Mouse (Mus musculus) ES-E14 (cell line): ENCODE measurements around the gene Tnfaip8l1. TPM values are rescaled to one million over a fixed set of nuclear protein-coding genes. Genes with fewer than 3 reads are reported as not detected.
A peak's percentile ranks its signal among the peaks of the same experiment; 100 is the strongest.

Experiments used
- DNase-seq: peaks from one replicate; pipeline ENCODE4 v3.0.0-alpha.2; 2013; ENCODE audit warnings: low read depth, low spot score
- H3K27ac ChIP-seq: 2 replicates; pipeline ENCODE4 v1.5.1; 2012; ENCODE audit warnings: low read depth, mild to moderate bottlenecking, low read length, moderate library complexity, mixed read lengths; ENCODE audit not compliant: poor library complexity, insufficient read depth, severe bottlenecking
- H3K36me3 ChIP-seq: 2 replicates; pipeline ENCODE4 v1.6.1; 2012; ENCODE audit warnings: mild to moderate bottlenecking, low read length, moderate library complexity, mixed read lengths; ENCODE audit not compliant: control insufficient read depth, poor library complexity, insufficient read depth, severe bottlenecking
- H3K4me1 ChIP-seq, 2 experiments: fragments of 150-350 bp in 1 of 2; sonication (generic) in 1 of 2; 2 replicates each; pipeline ENCODE4 v1.6.1; 2012; ENCODE audit warnings: low read length in 2 of 2, mild to moderate bottlenecking in 1 of 2, mixed read lengths in 1 of 2; ENCODE audit not compliant: control insufficient read depth in 2 of 2, insufficient read depth in 2 of 2, poor library complexity in 1 of 2
- H3K4me3 ChIP-seq, 2 experiments: fragments of 150-350 bp in 1 of 2; sonication (generic) in 1 of 2; 2 replicates each; pipeline ENCODE4 v1.5.1; 2012; ENCODE audit warnings: low read length in 2 of 2, low read depth in 1 of 2, mild to moderate bottlenecking in 1 of 2, mixed read lengths in 1 of 2; ENCODE audit not compliant: insufficient read depth in 1 of 2, poor library complexity in 1 of 2, severe bottlenecking in 1 of 2
- H3K9ac ChIP-seq: 2 replicates; pipeline ENCODE4 v1.6.1; 2012; ENCODE audit warnings: low read depth, mild to moderate bottlenecking, low read length, mixed read lengths; ENCODE audit not compliant: poor library complexity, insufficient read depth, severe bottlenecking
- H3K9me3 ChIP-seq: fragments of 150-350 bp; sonication (generic); 2 replicates; pipeline ENCODE4 v1.6.1; 2012; ENCODE audit warnings: low read depth, mild to moderate bottlenecking, low read length; ENCODE audit not compliant: control insufficient read depth, insufficient read depth
- CHD2 ChIP-seq: IDR thresholded peaks from 2 replicates; pipeline ENCODE4 v1.6.1; 2014; ENCODE audit warnings: mild to moderate bottlenecking, low read depth, low read length, inconsistent platforms
- HCFC1 ChIP-seq: IDR thresholded peaks from 2 replicates; pipeline ENCODE4 v1.6.1; 2012; ENCODE audit warnings: low read length, inconsistent platforms, borderline replicate concordance; ENCODE audit not compliant: insufficient read depth
- MAFK ChIP-seq: IDR thresholded peaks from 2 replicates; pipeline ENCODE4 v1.6.1; 2014; ENCODE audit warnings: mild to moderate bottlenecking, low read depth, low read length, inconsistent platforms; ENCODE audit not compliant: insufficient read depth
- ZC3H11A ChIP-seq: IDR thresholded peaks from 2 replicates; pipeline ENCODE4 v1.6.1; 2012; ENCODE audit warnings: low read depth, mild to moderate bottlenecking, inconsistent platforms, low read length, borderline replicate concordance
- ZNF384 ChIP-seq: IDR thresholded peaks from 2 replicates; pipeline ENCODE4 v1.6.1; 2012; ENCODE audit warnings: low read depth, low read length, inconsistent platforms
- in situ Hi-C, 2 experiments: fragments of 600-800 bp; cut with MboI; formaldehyde crosslinking; loops; one replicate each; pipeline ENCODE4 v1.15.1; 2025; ENCODE audit warnings: low sequenced_read_pairs in 2 of 2, inconsistent platforms in 1 of 2; ENCODE audit not compliant: unreplicated experiment in 2 of 2
- total RNA-seq: library from RNA; depleted of rRNA; stranded (reverse); fragments of 300-350 nt; gene quantifications from 2 replicates; pipeline ENCODE4 v1.2.3, GENCODE M21; 2012

Tnfaip8l1 gene
- total RNA-seq, 1 experiment: 1.3 TPM

DNA sequence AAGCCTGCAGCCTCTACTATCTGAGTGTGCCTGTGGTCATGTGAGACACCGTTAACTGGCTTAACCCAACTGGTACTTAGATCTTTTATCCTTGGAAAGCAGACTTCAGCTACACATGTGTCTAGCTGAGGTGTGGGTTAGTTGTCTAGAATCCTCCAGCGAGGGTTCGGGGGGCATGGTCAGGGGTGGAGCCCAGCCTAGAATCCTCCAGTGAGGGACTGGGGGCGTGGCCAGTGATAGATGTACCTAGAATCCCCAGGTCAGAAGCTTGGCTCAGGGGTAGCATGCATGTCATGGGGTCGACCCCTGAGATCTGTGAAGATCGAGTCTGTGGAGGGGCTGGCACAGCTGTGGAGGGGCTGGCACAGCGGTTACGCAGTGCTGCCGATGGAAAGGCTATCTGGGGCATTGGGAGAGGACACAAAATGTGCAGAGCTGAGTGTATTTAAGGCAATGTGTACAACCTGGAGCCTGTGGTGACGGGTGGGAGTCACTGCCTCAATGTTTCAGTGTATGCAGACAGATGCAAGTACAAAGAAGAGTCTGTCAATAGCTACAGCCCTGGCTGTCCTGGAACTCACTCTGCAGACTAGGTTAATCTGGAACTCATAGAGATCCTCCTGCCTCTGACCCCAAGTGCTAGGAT, 11.2 kb downstream of the Tnfaip8l1 start:
- Histone ChIP-seq H3K9me3 (no peaks in the 10 kb centered on the region), H3K27ac (no peak overlapping the region), H3K36me3 (peaks cover 17% of the 10 kb centered on the region), H3K4me1 (peaks cover 0 to 12% of the 10 kb centered on the region in 2 experiments; a peak in 1 of 4 replicates), H3K9ac (no peak overlapping the region), H3K4me3 (no peak overlapping the region)
- no peak for DNase-seq
- in situ Hi-C loops: no loop called here
- no peak for TF ChIP-seq ZC3H11A
- no peak for TF ChIP-seq CHD2
- TF ChIP-seq ZNF384: no peak
- TF ChIP-seq MAFK: no peak
- no peak for TF ChIP-seq HCFC1

DNA sequence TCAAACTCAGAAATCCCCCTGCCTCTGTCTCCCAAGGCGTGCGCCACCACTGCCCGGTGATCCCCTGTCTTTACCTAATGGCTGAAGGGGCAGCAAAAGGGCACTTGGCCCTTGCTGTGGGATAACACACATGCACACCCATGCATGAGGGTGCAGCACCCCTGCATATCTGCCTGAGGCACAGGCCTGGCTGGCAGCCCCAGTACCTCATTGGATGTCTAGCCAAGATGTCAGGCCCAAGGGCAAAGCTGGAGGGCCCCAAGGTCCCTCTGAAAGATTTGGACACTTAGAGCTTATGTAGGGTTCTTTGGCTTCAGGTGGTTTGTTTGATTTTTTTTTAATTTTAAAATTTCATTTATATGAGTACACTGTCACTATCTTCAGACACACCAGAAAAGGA, 13.1 kb downstream of the Tnfaip8l1 start:
- Histone ChIP-seq H3K36me3 (peaks cover 23% of the 10 kb centered on the region), H3K4me1 (peaks cover 0 to 5% of the 10 kb centered on the region in 2 experiments; a peak in 1 of 4 replicates), H3K27ac (no peak overlapping the region), H3K9ac (no peak overlapping the region), H3K4me3 (no peak overlapping the region), H3K9me3 (no peaks in the 10 kb centered on the region)
- TF ChIP-seq ZNF384: no peak
- TF ChIP-seq MAFK: no peak
- no peak for TF ChIP-seq CHD2
- in situ Hi-C loops: no loop called here
- DNase-seq: no peak

DNA sequence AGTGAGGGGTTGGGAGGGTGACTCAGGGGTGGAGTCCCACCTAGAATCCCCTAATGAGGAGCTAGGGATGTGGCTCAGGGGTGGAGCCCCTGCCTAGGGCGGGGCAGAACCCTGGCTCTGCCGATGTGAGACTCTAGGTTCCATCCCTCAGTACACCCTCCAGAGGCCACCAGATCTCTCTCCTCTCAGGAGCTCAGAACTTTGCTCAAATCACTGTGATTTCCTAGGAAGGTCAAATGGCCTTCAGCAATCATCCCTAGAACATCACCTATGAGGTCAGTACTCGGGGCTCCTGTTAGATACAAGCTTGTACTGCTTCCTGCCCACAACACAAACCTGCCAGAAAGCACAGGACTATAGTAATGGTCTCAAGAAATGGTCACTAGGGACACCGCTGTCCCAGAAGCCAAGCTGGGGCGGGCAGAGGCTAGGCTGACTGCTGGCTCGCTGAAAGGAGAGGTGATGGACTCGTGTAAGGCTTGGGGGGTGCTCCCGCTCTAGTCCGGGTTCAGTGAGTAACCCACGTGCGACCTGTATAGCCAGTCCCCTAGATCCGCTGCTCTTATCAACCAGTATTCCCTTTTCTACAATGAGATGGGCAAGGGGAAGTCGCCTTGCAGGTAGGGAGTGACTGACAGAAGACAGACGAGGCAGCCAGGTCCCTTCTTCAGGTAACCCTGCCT, 20.8 kb downstream of the Tnfaip8l1 start:
- peak overlapping the region; percentile 85 for H3K9ac ChIP-seq
- H3K27ac ChIP-seq: peak overlapping the region; percentile 12; the same call in 1 of the 2 replicates
- in situ Hi-C loops: no loop called here
- H3K4me1 ChIP-seq: peaks cover 3 to 5% of the 10 kb centered on the region in 2 experiments; a peak in 2 of 4 replicates
- DNase-seq: no peak
- no peaks in the 10 kb centered on the region for H3K9me3 ChIP-seq
- peak overlapping the region; percentile 83 to 91 for H3K4me3 ChIP-seq
- no peak for TF ChIP-seq CHD2
- TF ChIP-seq ZC3H11A: no peak
- no peak for TF ChIP-seq ZNF384
- TF ChIP-seq MAFK: no peak
- TF ChIP-seq HCFC1: no peak
- H3K36me3 ChIP-seq: peaks cover 22% of the 10 kb centered on the region

DNA sequence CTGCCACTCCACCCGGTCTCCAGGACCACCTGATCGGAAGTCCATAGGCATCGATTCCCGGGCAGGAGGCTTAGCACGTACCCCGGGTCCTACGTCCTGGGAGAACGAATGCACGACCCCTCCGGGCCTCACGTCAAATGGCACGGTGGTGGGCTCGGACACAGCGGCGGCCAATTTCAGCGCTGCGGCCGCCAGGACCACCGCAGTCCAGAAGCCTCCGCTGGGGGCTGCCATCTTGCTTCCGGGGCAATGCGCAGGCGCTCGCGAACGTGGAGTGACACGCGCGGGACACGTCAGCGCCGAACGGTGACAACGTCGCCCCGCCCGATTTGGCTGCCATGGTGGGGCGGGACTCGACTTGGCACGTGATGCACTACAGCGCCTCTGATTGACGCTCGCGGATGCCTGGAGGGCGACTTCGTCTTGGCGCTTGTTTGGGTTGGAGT, 21.4 kb downstream of the Tnfaip8l1 start, which contains the start of gene Mydgf:
Gene Mydgf (minus strand): TSS at position 263 of the 446 bp plus-strand sequence.
- H3K4me3 ChIP-seq: peak within 1 kb of the TSS; percentile 83 to 91
- peak within 1 kb of the TSS; percentile 85 for H3K9ac ChIP-seq
- peaks cover 22% of the 10 kb centered on the region; the same call in 1 of the 2 replicates for H3K36me3 ChIP-seq
- DNase-seq: peak; percentile 87
- peaks cover 3 to 5% of the 10 kb centered on the region in 2 experiments; a peak in 2 of 4 replicates for H3K4me1 ChIP-seq
- peak within 1 kb of the TSS; percentile 12; the same call in 1 of the 2 replicates for H3K27ac ChIP-seq
- in situ Hi-C loops: no loop called here
- TF ChIP-seq CHD2 (no peak), MAFK (no peak), ZC3H11A (no peak), HCFC1 (peak; percentile 75)
- no peaks in the 10 kb centered on the region for H3K9me3 ChIP-seq
